ENCODE assay signal across 8 mouse cellular contexts in genomic region chr13:47105711-47106579, GRCm38 (mm10). TPM values are rescaled to one million over a fixed set of nuclear protein-coding genes. Genes with fewer than 3 reads are reported as not detected.
DNase-seq lines count a peak whose midpoint lies in the region; ATAC-seq and TF ChIP-seq lines count a peak whose summit lies in the region.

Gene Dek, minus strand, starts transcription at chr13:47106201.

- H3K4me2 ChIP-seq in forebrain, embryonic 16.5 days (ENCODE audit: low read length) = peak within 1 kb of the TSS; percentile 79
- peak within 1 kb of the TSS; percentile 79 for H3K4me2 ChIP-seq in neural tube, embryonic 15.5 days

- no peaks in the 10 kb centered on the region for H3K27me3 ChIP-seq in G1E (ENCODE audit: insufficient read depth, low read length)
- no peaks in the 10 kb centered on the region for H3K27me3 ChIP-seq in forebrain, embryonic 16.5 days (replicated peaks; ENCODE audit: control insufficient read depth, insufficient read depth, low read length)
- H3K27me3 ChIP-seq in neural tube, embryonic 15.5 days (replicated peaks) = no peaks in the 10 kb centered on the region

- no peak for TF ChIP-seq CTCF in G1E (IDR thresholded peaks at IDR 0.05; ENCODE audit: low read depth, low read length)
- peak; percentile 71 for TF ChIP-seq CTCF in layer of hippocampus, adult 2 months (conservative IDR thresholded peaks at IDR 0.05)
- no peak for TF ChIP-seq CTCF in lung, adult 2 months (IDR thresholded peaks at IDR 0.05; ENCODE audit: insufficient read depth, low read length)

- peaks cover 51% of the 10 kb centered on the region for H3K4me1 ChIP-seq in G1E (ENCODE audit: insufficient read depth, low read depth, low read length)
- peaks cover 22% of the 10 kb centered on the region for H3K4me1 ChIP-seq in forebrain, embryonic 16.5 days (replicated peaks; ENCODE audit: control insufficient read depth, insufficient read depth, low read length)
- H3K4me1 ChIP-seq in lung, adult 2 months (ENCODE audit: control insufficient read depth, insufficient read depth, low read length) = peaks cover 4% of the 10 kb centered on the region; the same call in 1 of the 2 replicates
- H3K4me1 ChIP-seq in neural tube, embryonic 15.5 days = peaks cover 27% of the 10 kb centered on the region

- intact Hi-C loops in heart, postnatal 36 days (cut with DNase I) = no loop called here

- peak; percentile 51; the same call in 1 of the 2 replicates for TF ChIP-seq POLR2A in lung, adult 2 months (IDR thresholded peaks at IDR 0.05; ENCODE audit: borderline replicate concordance, extremely low read depth, low read depth, low read length)

- peak within 1 kb of the TSS; percentile 86 for H3K4me3 ChIP-seq in G1E (ENCODE audit: low read depth, low read length)
- peak within 1 kb of the TSS; percentile 96 for H3K4me3 ChIP-seq in forebrain, embryonic 16.5 days (replicated peaks; ENCODE audit: low read length)
- H3K4me3 ChIP-seq in layer of hippocampus, adult 2 months = peak within 1 kb of the TSS; percentile 79
- peak within 1 kb of the TSS; percentile 98 for H3K4me3 ChIP-seq in lung, adult 2 months (replicated peaks; ENCODE audit: extremely low read depth, low read depth, low read length)
- H3K4me3 ChIP-seq in neural tube, embryonic 15.5 days (replicated peaks) = peak within 1 kb of the TSS; percentile 98

- peak; percentile 38 for ATAC-seq in G1E (ENCODE audit: extremely low read depth, insufficient number of reproducible peaks, low FRiP score, poor library complexity, severe bottlenecking)
- peak; percentile 94 for ATAC-seq in forebrain, embryonic 16.5 days
- ATAC-seq in neural tube, embryonic 15.5 days (ENCODE audit: low FRiP score) = peak; percentile 96

- peak within 1 kb of the TSS; percentile 99 for H3K27ac ChIP-seq in forebrain, embryonic 16.5 days (ENCODE audit: low read length)
- peak within 1 kb of the TSS; percentile 95 for H3K27ac ChIP-seq in layer of hippocampus, adult 2 months
- H3K27ac ChIP-seq in neural tube, embryonic 15.5 days (replicated peaks) = peak within 1 kb of the TSS; percentile 97

- H3K9me3 ChIP-seq in G1E (replicated peaks) = no peaks in the 10 kb centered on the region
- no peaks in the 10 kb centered on the region for H3K9me3 ChIP-seq in forebrain, embryonic 16.5 days (ENCODE audit: control insufficient read depth, low read length)
- no peaks in the 10 kb centered on the region for H3K9me3 ChIP-seq in neural tube, embryonic 15.5 days (replicated peaks)

- WGBS in forebrain, embryonic 16.5 days = under 1% methylated on average over 95 of the region's 129 CpGs
- under 1% methylated on average over 122 of the region's 129 CpGs for WGBS in lung, adult 2 months
- 1% methylated on average over 80 of the region's 129 CpGs for WGBS in neural tube, embryonic 15.5 days

- H3K36me3 ChIP-seq in G1E (replicated peaks) = peaks cover 24% of the 10 kb centered on the region
- H3K36me3 ChIP-seq in forebrain, embryonic 16.5 days (ENCODE audit: control insufficient read depth, insufficient read depth) = no peaks in the 10 kb centered on the region
- no peaks in the 10 kb centered on the region for H3K36me3 ChIP-seq in neural tube, embryonic 15.5 days

- H3K9ac ChIP-seq in forebrain, embryonic 16.5 days (replicated peaks; ENCODE audit: low read depth, low read length) = peak within 1 kb of the TSS; percentile 85
- H3K9ac ChIP-seq in neural tube, embryonic 15.5 days (replicated peaks) = peak within 1 kb of the TSS; percentile 87

- DNase-seq in G1E (ENCODE audit: low spot score) = peak; percentile 80
- peak; percentile 79 for DNase-seq in cerebellum, adult 11-12 months
- DNase-seq in heart, postnatal 36 days = peak; percentile 82 to 91
- DNase-seq in layer of hippocampus, adult 2 months (ENCODE audit: low spot score in 2 of 2) = peak; percentile 76 to 81
- peak; percentile 88 for DNase-seq in lung, adult 2 months
- DNase-seq in testis, postnatal 14 days (ENCODE audit: low spot score) = peak; percentile 91

RNA-seq across cellular contexts. Expression of gene Dek, which starts in this region (rescaled TPM):
- total RNA-seq in G1E (2014; fragmentation: Nextera tagmentation) (382 and 385 TPM in 2 replicates), G1E (2017) (390 and 495 TPM in 2 replicates)
- polyA plus RNA-seq in G1E (2012) = 968 and 1,197 TPM in 2 replicates
- 143 and 152 TPM in 2 replicates for polyA plus RNA-seq in forebrain, embryonic 16.5 days (2015; fragmentation: Nextera tagmentation; extraction: Ambion mirVana)
- 10 to 100 TPM; 32.4 to 38.7 TPM for total RNA-seq in heart, postnatal 36 days (2021)
- total RNA-seq in layer of hippocampus, adult 2 months (2021) = 10 to 100 TPM; 48.3 to 50.0 TPM
- 18.9 and 35.7 TPM in 2 replicates for polyA plus RNA-seq in lung, adult 2 months (2012; rRNA removed)
- polyA plus RNA-seq in neural tube, embryonic 15.5 days (2015; fragmentation: Nextera tagmentation; extraction: Ambion mirVana) = 107 and 142 TPM in 2 replicates

Comparison
In these comparisons a context has a peak if more than half of its experiments do, and no peak if none do; other contexts are left out.
1. Peak in every context shown above with its lines: DNase-seq, ATAC-seq, H3K4me3 ChIP-seq and H3K27ac ChIP-seq.
2. RNA of gene Dek (total RNA-seq): 382 to 495 TPM in G1E; 48.3 to 50.0 TPM in layer of hippocampus, adult 2 months and 32.4 to 38.7 TPM in heart, postnatal 36 days; every median in the first group is over 4 times any median in the second.
3. ATAC-seq: peak in every context shown above with its lines; median percentile 96 in neural tube, embryonic 15.5 days; 94 in forebrain, embryonic 16.5 days; 38 in G1E.